Mouse (Mus musculus) induced T-regulatory cell, adult 2 months (primary cell): ENCODE data around the gene Dgke.

Experiments
- DNase-seq: peaks from one replicate; pipeline ENCODE4 v3.0.0-alpha.2; 2012; ENCODE audit warnings: low read depth

The Dgke gene

GRCm38 (mm10) chr11:89035552-89035951 is 31.1 kb downstream of the Dgke start:
- DNase-seq = no peak

DNA sequence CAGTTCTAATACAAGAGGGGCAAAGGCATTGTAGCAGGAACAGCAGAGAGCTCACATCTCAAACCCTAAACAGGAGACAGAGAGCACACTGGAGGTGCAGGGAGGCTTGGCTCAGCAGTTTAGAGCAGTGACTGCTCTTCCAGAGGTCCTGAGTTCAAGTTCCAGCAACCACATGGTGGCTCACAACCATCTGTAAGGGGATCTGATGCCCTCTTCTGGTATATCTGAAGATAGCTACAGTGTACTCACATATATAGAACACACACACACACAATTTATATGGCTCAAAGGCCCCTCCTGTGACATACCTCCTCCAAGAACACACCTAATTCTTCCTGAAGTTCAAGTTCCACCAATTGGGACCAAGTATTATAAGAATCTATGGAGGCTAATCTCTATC is 32.1 kb downstream of the Dgke start:
- DNase-seq = no peak

DNA sequence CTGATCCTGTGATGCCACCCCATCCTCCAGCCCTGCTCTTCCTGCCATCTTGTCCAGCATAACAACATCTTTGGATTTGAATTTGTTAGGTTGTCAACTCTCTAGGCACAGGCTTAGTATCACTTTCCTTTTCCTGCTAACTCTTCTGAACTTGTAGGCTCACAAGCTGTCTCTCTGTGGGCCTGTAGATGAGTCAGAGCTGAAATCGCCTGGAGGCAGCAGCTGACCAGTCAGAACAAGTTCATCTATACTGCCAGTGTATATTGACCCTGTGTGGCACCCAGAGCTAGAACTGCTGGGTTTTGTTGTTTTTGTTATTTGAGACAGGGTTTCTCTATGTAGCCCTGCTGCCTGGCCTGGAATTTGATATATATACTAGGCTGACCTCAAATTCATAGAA is 35.5 kb downstream of the Dgke start:
- DNase-seq = no peak

DNA sequence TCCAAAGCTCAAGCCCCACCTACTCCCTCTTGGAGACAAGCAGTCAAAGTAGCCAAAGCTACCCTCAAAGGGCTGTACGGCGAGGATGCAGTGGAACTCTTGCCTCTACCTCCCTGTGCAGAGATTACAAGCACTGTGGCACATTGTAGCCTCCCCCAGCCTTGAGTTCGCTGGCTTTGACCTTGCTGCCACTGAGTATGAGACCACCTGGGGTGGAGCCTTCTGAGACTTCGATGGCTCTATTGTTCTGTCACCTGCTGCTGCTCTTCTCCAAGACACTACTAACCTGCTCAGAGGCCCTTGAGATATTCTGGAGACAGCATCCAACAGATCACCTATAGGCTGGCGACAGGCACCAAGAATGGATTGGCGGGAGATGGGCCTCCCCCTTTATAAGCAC is 36.1 kb downstream of the Dgke start:
- DNase-seq = no peak

- DNase-seq = peak; percentile 44
These were observed 37.7 kb downstream of the Dgke start for GRCm38 (mm10) chr11:89028871-89029405.

GRCm38 (mm10) chr11:89027955-89028361 is 38.7 kb downstream of the Dgke start:
- DNase-seq = peak; percentile 38

DNA sequence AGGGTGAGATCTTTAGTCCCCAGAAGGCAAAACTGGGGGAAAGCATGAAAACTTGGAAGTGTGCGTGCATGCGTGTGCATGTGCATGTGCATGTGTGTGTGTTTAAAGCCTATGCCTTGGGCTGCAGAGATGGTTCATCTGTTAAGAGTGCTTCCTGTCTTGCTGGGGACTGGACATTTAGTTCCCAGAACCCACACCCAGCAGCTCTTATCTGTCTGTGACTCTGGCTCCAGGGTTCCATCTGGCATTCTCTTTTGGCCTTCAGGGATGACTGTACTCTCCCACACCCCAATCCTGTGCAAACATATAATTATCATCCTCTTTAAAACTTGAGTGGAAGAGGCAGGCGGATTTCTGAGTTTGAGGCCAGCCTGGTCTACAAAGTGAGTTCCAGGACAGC is 40.5 kb downstream of the Dgke start:
- no peak for DNase-seq

GRCm38 (mm10) chr11:89025603-89026002 is 41.0 kb downstream of the Dgke start:
- DNase-seq = no peak

GRCm38 (mm10) chr11:89024181-89024881 is 42.3 kb downstream of the Dgke start:
- DNase-seq = peak; percentile 82

DNA sequence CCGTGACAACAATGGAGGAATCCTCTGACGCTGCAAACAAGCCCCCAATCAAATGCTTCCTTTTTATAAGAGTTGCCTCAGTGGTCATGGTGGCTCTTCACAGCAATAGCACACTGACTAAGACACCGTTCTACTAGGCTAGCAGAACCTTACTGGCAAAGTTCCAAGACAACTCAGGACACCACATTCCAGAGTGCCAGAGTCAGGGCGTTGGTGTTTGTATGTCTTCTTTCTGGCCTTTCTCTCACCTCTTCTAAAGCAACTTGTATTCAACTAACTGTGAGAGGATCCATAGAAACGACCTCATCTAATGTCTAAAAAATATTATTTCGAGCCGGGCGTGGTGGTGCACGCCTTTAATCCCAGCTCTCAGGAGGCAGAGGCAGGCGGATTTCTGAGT is 43.2 kb downstream of the Dgke start:
- no peak for DNase-seq

- DNase-seq = peak; percentile 43
These were observed 44.4 kb downstream of the Dgke start for GRCm38 (mm10) chr11:89022120-89022731.

GRCm38 (mm10) chr11:89021687-89022086 is 45.0 kb downstream of the Dgke start:
- DNase-seq = no peak

DNA sequence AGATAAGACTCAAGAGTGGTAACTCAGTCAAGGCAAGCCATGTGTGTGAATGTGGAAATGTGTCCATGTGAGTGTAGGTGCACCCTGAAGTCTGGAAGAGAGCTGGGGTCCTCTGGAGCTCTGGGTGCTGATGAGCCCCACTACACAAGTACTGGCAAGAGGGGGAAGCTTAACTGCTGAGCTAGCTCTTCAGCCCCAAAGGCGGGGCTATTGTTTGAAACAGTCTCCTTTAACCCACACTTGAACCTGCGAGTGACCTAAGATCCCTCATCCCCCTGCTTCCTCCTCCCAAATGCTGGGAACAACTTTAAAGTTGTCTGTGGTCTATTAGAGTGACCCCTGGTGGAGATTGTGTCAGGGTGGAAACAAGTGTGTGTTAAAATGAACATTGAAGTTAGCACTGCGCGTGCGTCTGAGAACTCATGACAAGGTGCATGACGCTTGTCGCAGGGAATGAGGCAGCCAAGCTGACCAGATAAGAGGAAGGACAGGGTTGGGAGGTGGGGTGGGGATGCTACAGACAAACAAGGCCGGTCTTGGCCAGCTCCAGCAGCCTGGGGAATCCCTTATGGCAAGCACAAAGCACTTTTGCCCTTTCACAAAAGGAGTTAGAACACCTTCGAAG is 45.9 kb downstream of the Dgke start:
- no peak for DNase-seq

- no peak for DNase-seq
These were observed 49.0 kb downstream of the Dgke start for GRCm38 (mm10) chr11:89017514-89018182.

GRCm38 (mm10) chr11:89012241-89012640 is 54.4 kb downstream of the Dgke start:
- DNase-seq = no peak

DNA sequence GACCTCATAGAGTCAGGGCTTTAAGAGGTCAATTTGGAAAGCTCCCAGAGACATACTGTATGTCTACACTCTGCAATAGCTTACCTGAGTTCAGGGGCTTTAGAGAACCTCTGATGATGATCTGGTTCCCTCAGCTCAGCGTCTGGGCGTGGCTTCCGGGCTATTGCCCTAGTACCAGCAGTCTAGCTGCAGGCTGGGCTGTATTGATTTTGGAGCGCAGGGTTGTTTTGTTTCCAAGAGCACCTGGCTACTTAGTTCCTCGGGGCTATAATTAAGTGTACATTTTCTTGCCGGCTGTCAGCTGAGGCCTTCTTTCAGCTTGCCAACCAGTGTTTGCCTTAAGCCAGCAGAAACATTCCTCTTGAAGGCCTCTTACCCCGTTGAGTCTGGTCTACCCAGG is 57.2 kb downstream of the Dgke start:
- DNase-seq = no peak

DNA sequence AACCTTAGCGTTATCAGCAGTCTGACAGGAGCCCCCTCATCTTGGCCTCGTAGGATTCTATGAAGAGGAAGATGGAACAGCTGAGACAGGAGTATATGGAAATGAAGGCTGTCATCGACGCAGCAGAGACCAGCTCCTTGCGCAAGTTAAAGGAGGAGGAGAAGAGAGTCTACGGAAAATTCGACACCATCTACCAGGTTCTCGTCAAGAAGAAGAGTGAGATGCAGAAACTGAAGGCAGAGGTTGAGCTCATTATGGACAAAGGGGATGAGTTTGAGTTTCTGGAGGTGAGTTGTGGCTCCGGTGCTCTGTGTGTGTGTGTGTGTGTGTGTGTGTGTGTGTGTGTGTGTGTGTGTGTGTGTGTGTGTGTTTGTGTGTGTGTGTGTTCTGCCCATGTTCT is 57.6 kb downstream of the Dgke start:
- no peak for DNase-seq

- no peak for DNase-seq
These were observed 59.1 kb downstream of the Dgke start for GRCm38 (mm10) chr11:89007582-89007981.

DNA sequence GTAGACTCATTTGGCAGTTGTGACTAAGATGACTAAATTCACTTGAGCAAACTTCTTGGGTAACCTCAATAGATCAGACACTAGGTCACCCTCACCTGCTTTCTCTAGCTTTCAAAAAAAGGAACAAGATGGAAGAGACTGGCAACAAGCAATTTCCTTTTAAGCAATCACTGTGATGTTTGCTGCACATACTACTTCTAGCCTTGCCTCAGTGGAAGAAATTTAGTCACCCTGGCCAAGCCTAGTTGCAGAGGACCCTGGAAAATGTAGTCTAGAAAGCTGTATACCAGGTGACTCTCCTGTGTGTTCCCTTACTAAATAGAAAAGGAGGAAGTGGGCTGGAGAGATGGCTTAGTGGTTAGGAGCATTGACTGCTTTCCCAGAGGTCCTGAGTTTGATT is 60.2 kb downstream of the Dgke start:
- DNase-seq = no peak

GRCm38 (mm10) chr11:89005473-89005872 is 61.2 kb downstream of the Dgke start:
- no peak for DNase-seq

- DNase-seq = no peak
These were observed 62.9 kb downstream of the Dgke start for GRCm38 (mm10) chr11:89003726-89004125.

- DNase-seq = no peak
These were observed 63.6 kb downstream of the Dgke start for GRCm38 (mm10) chr11:89003078-89003477.

DNA sequence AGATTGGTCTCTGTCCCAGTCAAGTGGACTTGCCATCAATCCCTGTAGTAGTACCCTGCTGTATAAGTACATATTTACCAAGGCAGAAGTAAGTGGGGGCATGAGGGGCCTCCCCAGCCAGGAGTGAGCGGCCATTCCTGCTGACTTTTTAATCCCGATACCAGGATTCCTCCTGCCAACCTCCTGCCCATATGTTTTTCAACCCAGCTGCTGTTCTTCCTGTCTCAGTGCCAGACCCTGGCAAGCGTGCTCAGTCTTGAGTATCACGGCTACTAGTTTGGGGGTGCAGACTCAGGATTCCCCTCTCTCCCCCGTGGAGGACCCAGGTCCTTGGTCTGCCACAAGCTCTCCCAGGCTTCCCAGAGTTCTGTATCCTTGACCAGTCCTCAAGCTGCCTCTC is 64.0 kb downstream of the Dgke start:
- no peak for DNase-seq
